Mouse (Mus musculus): ENCODE measurements around the gene Csf3.
"Not testable (repeated sequence)": the region's sequence is repeated elsewhere in the genome, so short reads cannot be mapped to it uniquely, and the experiment has no call there.

The Csf3 gene

DNA sequence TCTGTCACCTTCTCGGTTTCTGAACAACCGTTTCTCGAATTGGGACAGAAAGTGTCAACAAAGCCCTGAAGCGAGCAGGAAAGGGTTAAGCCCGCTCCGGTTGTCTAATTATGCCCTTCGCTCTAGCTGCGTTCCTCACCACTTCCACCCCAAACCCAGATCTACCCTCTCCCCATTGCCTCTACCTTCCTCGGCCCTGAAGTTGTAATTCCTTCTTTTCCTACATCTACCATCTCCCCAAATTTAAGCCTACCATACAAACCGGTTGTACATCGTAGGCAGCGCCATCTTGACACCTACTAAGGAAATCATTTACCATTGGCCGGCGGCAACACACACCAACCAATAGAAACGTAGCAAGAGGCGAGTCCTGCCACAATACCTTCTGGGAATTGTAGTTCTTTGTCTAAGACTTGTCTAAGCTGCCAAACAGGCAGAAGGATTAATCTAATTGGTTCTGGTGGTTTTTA is 28.1 kb downstream of the Csf3 start, which contains the start of gene Med24:
TSS of gene Med24 (minus strand) at position 317 of the 470 bp plus-strand sequence.
- peak; percentile 74 to 85 for DNase-seq (ENCODE audit: low spot score in 2 of 2)

DNA sequence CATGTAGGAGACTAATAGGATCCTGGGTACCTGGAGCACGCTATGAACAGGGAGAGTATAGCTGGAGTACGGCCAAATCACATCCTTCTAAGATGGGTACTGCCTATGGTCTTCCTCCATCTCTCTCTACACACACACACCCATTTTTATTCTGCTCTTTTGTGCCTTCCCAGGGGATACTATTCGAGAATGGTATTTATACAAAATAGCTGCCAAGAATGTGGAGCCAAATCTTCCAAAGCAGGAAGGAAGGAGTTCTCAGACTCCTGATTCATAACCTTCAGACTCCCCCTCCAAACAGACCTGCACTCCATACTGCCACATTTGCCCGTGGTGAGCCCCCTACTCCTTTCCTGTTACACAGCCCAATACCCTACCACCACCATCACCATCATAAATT is 29.7 kb downstream of the Csf3 start:
- DNase-seq (ENCODE audit: low spot score in 2 of 2) = no peak

- peak; percentile 36 to 50 for DNase-seq (ENCODE audit: low spot score in 2 of 2)
Measured at GRCm38 (mm10) chr11:98731134-98731533, 30.1 kb downstream of the Csf3 start.

GRCm38 (mm10) chr11:98734020-98734419 is 33.0 kb downstream of the Csf3 start:
- no peak for DNase-seq (ENCODE audit: low spot score in 2 of 2)

- DNase-seq (ENCODE audit: low spot score in 2 of 2) = no peak
Measured at GRCm38 (mm10) chr11:98735111-98735510, 34.0 kb downstream of the Csf3 start.

DNA sequence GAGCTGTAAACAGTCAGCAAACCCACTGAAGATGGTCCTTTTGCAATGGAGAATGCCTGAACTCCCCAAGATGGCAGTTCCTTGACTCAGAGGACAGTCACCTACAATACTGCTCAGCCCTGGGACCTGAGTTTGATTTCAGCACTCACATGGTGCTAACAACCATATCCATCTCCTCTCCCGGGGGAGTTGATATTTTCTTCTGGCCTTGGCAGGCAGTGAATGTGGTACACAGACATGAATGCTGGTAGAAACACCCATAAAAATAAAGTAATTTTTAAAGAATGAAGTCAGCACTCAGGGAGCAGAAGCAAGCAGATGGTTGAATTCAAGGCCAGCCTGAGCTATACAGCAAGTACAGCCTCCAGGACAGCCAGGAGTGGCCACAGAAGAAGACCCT is 35.1 kb downstream of the Csf3 start:
- no peak for DNase-seq (ENCODE audit: low spot score in 2 of 2)

- DNase-seq (ENCODE audit: low spot score in 2 of 2) = not testable (repeated sequence)
Measured at GRCm38 (mm10) chr11:98737220-98737619, 36.2 kb downstream of the Csf3 start.

DNA sequence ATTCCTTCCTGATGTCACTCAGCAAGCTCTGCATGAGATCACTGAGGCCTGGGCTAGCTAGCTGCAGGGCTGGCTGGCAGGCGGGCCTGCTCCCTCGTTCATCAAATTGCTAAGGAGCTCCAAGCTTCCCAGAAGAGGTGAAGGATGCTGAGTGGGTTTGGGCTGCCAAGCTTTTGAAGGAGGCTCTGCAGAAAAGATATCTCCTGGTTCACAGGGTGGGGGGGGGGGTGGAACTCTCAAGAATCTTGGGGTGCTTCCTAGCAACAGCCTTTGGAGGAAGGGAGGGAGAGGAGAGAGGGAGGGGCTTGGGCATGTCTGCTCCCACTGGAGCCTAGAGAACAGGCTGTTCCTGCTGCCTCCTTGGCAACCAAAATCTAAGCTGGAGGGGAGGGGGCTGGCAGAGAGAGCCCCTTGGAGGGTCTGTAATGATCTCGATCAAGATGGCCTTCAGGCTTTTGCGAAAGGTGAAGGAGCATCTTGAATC is 37.4 kb downstream of the Csf3 start:
- DNase-seq (ENCODE audit: low spot score in 2 of 2) = peak in 1 of 2 experiments; percentile 46

DNA sequence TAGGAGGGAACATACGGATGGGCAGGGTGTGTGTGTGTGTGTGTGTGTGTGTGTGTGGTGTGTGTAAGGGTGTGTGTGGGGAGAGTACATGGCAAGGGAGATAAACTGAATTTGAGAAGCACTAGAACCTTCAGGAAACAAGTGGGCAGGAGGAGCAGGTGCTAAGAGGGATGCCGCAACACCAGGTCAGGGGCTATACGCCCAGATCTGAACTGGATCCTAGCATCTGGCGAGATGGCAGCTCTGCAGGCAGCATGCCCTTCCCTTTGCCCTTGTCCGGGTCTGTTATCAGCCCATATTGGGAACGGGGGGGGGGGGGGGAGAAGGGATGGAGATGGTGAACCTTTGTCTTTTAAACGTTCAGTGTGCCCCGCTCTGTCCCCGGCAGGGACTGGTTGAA is 37.9 kb downstream of the Csf3 start:
- DNase-seq (ENCODE audit: low spot score in 2 of 2) = no peak

DNA sequence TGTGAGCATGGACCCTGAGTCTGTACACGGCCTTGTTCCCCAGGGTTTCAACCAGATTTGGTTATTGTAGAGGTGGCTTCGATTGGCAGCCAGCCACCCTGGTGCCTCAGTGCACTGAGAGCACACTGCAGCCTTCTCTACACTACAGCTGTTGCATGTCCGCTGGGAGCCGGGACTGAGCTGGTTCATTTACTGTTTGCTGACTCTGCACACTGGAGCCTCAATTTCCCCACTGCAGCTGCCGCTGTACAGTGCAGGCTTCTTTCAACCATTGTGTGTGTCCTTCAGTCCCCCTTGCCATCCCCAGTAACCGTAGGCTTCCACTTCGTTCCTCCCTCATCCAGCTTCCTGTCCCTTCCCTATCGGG is 38.9 kb downstream of the Csf3 start:
- peak in 1 of 2 experiments; percentile 46 for DNase-seq (ENCODE audit: low spot score in 2 of 2)

DNA sequence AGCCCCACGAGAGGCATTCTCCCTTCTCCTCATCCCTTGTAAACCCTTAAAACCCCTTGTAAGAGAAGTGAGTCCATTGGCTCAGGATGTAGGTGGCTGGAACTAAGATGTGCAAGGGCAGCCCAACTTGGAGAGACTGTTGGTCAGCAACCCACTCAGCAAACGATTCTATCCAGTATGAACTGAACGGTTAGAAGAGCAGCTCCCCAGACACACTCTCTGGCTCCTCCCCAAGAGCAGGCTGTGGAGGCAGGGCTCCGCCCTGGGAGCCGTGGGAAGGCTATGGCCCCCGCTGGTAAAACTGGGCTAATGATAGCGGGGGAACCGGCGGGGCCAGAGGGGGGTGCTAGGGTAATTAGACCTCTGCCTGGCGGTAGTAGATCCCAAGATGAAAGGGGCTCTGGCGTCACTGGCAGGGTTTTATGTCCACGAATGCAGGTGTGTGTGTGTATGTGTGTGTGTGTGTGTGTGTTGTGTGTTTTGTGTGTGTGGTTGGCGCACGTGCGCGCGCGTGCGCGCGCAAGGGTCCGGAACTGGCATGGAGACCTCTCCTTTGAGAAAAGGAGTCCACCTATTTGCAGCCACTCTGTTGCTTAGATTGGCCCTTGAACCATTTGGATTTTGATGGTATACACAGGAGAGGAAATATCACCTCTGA is 39.5 kb downstream of the Csf3 start, which contains the start of gene Thra:
TSS of gene Thra (plus strand) at position 246 of the 658 bp plus-strand sequence.
- DNase-seq (ENCODE audit: low spot score in 2 of 2) = peak in 1 of 2 experiments; percentile 63

DNA sequence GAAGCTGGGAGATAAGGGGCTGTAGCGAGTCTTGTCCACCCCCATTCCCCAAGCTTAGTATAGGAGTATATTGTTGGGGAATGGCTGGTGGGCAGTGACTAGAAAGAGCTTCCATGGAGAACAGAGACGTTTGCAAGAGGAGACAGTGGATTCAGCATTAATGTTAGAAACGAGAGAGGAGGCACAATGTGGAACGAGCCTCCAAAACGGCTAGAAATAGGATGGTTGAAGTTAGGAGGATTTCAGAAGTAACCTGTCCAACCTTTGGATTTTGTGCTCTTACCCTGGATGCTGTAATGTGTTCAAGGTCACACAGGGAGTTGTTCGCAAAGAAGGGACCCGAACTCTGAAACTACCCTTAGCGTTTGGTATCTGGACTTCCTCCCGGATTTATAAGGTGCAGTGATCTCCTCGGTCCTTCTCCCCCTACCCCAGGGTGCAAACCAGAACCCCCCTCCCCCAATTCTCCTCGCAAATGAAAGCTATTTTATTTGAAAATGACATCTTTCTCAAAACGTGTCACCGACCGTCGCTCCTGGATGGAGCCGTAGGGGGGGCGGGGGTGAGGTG is 40.1 kb downstream of the Csf3 start:
- no peak for DNase-seq (ENCODE audit: low spot score in 2 of 2)

- peak in 1 of 2 experiments; percentile 61 for DNase-seq (ENCODE audit: low spot score in 2 of 2)
Measured at GRCm38 (mm10) chr11:98741622-98742396, 40.7 kb downstream of the Csf3 start.

DNA sequence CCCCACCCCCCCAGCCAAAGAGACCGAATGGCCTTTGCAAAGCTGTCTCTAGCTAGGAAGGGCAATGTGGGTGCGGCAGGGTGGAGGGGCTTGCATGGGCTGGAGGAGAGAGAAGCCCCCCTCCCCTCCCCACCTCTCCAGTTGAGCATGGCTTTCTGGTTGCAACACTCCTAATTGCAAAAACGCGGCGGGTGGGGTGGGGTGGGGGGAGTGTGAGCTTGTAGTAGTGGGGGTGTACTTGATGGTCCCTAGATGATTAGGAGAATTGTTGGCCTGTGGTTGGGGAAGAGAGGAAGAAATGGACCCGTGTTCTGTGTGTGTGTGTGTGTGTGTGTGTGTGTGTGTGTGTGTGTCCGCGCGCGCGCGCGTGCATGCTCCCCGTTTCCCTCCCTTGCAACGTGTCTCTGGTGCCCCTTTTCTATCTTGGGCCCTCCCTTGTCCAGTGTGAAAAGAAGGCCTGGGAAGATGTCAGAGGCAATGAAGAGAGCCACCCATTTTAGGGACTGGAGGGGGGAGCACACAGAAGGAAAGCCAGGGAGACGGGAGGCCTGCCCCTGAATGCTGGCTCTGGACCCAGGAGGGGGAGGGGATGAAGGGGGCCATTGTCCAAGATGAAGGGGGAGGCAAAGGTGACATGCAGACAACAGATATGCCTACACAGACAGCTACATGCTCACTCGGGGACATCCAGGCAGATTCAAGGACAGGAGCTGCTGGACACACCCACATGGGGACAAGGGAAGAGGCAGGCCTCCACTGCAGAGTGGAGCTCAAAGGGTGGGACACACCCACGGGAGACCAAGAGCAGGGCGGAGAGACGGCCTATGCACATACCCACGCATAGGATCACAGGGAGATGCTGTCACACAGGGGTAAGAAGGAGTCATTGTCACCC is 41.6 kb downstream of the Csf3 start:
- DNase-seq (ENCODE audit: low spot score in 2 of 2) = no peak

- DNase-seq (ENCODE audit: low spot score in 2 of 2) = no peak
Measured at GRCm38 (mm10) chr11:98743655-98744345, 42.7 kb downstream of the Csf3 start.

GRCm38 (mm10) chr11:98744456-98745019 is 43.5 kb downstream of the Csf3 start:
- DNase-seq (ENCODE audit: low spot score in 2 of 2) = no peak

- no peak for DNase-seq (ENCODE audit: low spot score in 2 of 2)
Measured at GRCm38 (mm10) chr11:98745932-98746853, 45.1 kb downstream of the Csf3 start.

DNA sequence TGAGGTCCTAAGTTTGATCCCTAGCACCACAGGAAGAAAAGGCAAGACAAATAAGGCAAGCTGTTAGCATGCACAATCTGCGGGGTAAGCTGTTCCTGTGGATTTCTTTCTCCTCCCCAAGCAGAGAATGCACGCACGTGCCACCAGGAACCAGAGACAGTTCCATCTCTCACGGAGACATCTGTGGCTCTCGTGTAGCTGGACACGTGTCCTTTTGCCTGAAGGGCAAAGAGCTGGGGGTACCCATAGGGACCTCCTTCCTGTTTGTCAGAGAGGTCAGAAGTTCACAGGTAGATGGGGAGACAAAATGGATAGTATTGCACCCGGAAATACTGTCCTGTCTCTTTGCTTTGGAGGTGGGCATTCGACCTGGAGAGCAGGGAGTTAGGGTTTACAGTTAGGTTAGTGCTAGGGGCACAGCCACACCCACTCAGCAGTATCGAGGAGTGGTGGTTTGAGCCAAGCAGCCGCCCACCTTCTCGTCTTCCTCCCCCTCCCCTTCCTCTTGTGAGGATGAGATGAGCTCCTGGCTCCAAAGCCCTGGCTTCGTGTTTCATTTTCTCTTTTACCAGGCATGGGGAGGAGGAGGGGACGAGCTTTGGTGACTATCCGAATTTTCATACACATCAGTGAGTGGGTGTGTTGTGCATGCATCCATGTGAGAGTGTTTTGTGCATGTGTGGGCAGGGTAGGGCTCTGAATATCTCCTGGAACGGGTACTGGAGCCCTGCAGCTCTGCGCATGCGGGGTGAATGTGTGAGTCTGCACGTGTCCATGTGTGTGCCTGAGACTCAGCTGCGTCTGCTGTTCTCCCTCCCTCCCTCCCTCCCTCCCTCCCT is 46.0 kb downstream of the Csf3 start:
- DNase-seq (ENCODE audit: low spot score in 2 of 2) = peak in 1 of 2 experiments; percentile 84

Data from frontal cortex, postnatal 25 days (tissue).